Mouse (Mus musculus) limb, embryonic 11.5 days (tissue): Measurements from ENCODE around the gene Synrg. TPM values are rescaled to one million over a fixed set of nuclear protein-coding genes. Genes with fewer than 3 reads are reported as not detected.

Experiments
- ATAC-seq: fragments of 200-750 bp; cut with Nextera tagmentation; 2 replicates; pipeline ENCODE4 v1.8.0; 2017; ENCODE audit warnings: low read depth; ENCODE audit not compliant: insufficient number of reproducible peaks, low FRiP score, low TSS enrichment
- DNase-seq: peaks from one replicate; pipeline ENCODE4 v3.0.0-alpha.2; 2015; ENCODE audit warnings: low spot score
- H3K27ac ChIP-seq: fragments of 300-500 bp; sonication (generic); replicated peaks from 2 replicates; pipeline ENCODE4 v1.5.1; 2014; ENCODE audit warnings: low read depth, mild to moderate bottlenecking, low read length
- H3K27me3 ChIP-seq: fragments of 300-500 bp; sonication (generic); 2 replicates; pipeline ENCODE4 v1.6.1; 2014; ENCODE audit warnings: mild to moderate bottlenecking, low read length, mixed read lengths; ENCODE audit not compliant: control insufficient read depth, insufficient read depth
- H3K36me3 ChIP-seq: fragments of 300-500 bp; sonication (generic); 2 replicates; pipeline ENCODE4 v1.6.1; 2014; ENCODE audit warnings: mild to moderate bottlenecking, low read length, moderate library complexity, mixed read lengths; ENCODE audit not compliant: control insufficient read depth, insufficient read depth
- H3K4me1 ChIP-seq: fragments of 300-500 bp; sonication (generic); 2 replicates; pipeline ENCODE4 v1.6.1; 2014; ENCODE audit warnings: low read length, mixed read lengths; ENCODE audit not compliant: control insufficient read depth, insufficient read depth
- H3K4me2 ChIP-seq: fragments of 300-500 bp; sonication (generic); 2 replicates; pipeline ENCODE4 v1.6.1; 2014; ENCODE audit warnings: low read depth, mild to moderate bottlenecking, moderate library complexity; ENCODE audit not compliant: severe bottlenecking
- H3K4me3 ChIP-seq: fragments of 300-500 bp; sonication (generic); 2 replicates; pipeline ENCODE4 v1.5.1; 2014; ENCODE audit warnings: low read depth, low read length
- H3K9ac ChIP-seq: fragments of 300-500 bp; sonication (generic); 2 replicates; pipeline ENCODE4 v1.6.1; 2014; ENCODE audit warnings: mild to moderate bottlenecking, low read length
- H3K9me3 ChIP-seq: fragments of 300-500 bp; sonication (generic); 2 replicates; pipeline ENCODE4 v1.6.1; 2016; ENCODE audit warnings: low read length; ENCODE audit not compliant: control insufficient read depth
- WGBS: fragments of 180-500 bp; shearing (Covaris S2); extraction: QIAGEN DNeasy Blood & Tissue Kit; methylation state at CpG from one replicate; pipeline ENCODE4 v1.1.7; 2014; 5-methylcytosine and 5-hydroxymethylcytosine counted together
- polyA plus RNA-seq: library from polyadenylated mRNA; unstranded; fragments of >200 nt; fragmentation: Nextera tagmentation; extraction: Ambion mirVana; gene quantifications from 2 replicates; pipeline ENCODE4 v1.2.1, GENCODE M21; 2014

Synrg gene
- polyA plus RNA-seq, 1 experiment from 2014 or later, result 6.4 TPM

- Histone ChIP-seq H3K27ac (no peak overlapping the region), H3K4me3 (no peak overlapping the region), H3K9ac (no peak overlapping the region), H3K4me1 (no peaks in the 10 kb centered on the region), H3K27me3 (no peaks in the 10 kb centered on the region), H3K9me3 (no peaks in the 10 kb centered on the region), H3K36me3 (no peaks in the 10 kb centered on the region), H3K4me2 (no peak overlapping the region)
- WGBS, result 98% methylated on average over 2 of the region's 2 CpGs
- ATAC-seq (no peak), DNase-seq (no peak)
Observed at GRCm38 (mm10) chr11:84057418-84057817, 93.2 kb downstream of the Synrg start.

DNA sequence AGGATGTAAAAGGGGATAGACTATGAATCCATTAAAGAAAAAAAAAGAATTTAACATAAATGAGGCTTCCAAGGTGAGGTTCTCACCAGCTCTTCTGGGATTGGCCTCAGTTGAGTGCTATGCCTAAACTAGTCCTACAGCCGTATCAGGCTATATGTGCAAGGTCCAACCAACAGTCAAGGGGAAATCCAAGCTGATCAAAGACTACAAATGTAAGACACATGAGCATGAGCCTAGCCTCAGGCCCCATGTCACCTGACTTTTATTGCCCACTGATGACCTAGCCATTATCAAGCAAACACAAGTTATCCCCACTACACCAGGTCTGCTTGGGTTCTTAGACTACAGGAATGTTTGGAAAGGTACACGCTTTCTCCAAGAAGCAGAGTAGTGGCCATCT is 95.6 kb downstream of the Synrg start:
- no peak overlapping the region for H3K4me2 ChIP-seq
- no peak overlapping the region for H3K4me3 ChIP-seq
- ATAC-seq (no peak), DNase-seq (no peak)
- H3K9ac ChIP-seq, result no peak overlapping the region
- 91% methylated on average over 2 of the region's 2 CpGs for WGBS
- no peaks in the 10 kb centered on the region for H3K36me3 ChIP-seq
- H3K27ac ChIP-seq, result no peak overlapping the region
- no peaks in the 10 kb centered on the region for H3K9me3 ChIP-seq
- no peaks in the 10 kb centered on the region for H3K27me3 ChIP-seq
- H3K4me1 ChIP-seq, result no peaks in the 10 kb centered on the region

DNA sequence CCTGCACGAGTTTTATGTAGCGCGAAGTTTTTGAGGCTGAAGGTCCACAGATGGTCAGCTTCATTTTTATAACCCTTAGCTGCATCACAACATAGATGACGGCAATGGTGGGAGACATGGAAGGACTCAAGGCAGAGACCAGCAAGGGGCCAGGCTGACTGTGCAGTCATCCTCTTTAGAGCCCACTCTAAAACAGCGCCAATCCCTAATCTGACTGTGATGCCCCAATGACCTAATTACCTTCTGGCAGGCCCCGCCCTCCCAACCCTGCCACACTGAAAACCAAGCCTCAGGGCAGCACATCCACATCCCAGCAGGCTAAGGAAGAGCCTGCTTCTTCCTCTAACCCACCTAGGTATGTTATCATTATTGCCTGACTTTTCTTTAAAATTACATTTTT is 96.4 kb downstream of the Synrg start:
- H3K4me1 ChIP-seq, result no peaks in the 10 kb centered on the region
- no peak overlapping the region for H3K4me3 ChIP-seq
- ATAC-seq, result no peak
- DNase-seq, result no peak
- no peak overlapping the region for H3K27ac ChIP-seq
- H3K9ac ChIP-seq, result no peak overlapping the region
- no peaks in the 10 kb centered on the region for H3K36me3 ChIP-seq
- H3K27me3 ChIP-seq, result peaks cover 3% of the 10 kb centered on the region
- H3K4me2 ChIP-seq, result no peak overlapping the region
- 77% methylated on average over 6 of the region's 6 CpGs for WGBS
- H3K9me3 ChIP-seq, result no peaks in the 10 kb centered on the region

DNA sequence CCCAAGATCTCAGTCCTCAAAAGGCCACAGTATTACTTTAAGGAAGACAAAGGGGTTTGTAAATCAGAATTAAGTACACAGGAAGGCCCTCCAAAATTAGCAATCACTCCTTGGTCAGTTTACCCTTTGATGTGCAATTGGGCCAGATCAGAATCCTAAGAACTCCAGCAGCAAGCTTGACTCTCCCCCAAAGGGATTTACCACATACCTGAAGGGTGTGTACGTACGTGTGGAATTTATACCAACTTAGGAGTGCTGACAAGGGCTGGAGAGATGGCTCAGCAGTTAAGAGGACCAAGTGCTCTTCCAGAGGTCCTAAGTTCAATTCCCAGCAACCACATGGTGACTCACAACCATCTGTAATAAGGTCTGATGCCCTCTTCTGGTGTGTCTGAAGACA is 97.7 kb downstream of the Synrg start:
- peaks cover 1% of the 10 kb centered on the region; the same call in 1 of the 2 replicates for H3K4me1 ChIP-seq
- DNase-seq (no peak), ATAC-seq (no peak)
- no peaks in the 10 kb centered on the region for H3K36me3 ChIP-seq
- WGBS, result 79% methylated on average over 2 of the region's 2 CpGs
- H3K27me3 ChIP-seq, result peaks cover 13% of the 10 kb centered on the region
- H3K9me3 ChIP-seq, result no peaks in the 10 kb centered on the region
- no peak overlapping the region for H3K27ac ChIP-seq
- H3K9ac ChIP-seq, result no peak overlapping the region
- no peak overlapping the region for H3K4me2 ChIP-seq
- no peak overlapping the region for H3K4me3 ChIP-seq

- Histone ChIP-seq H3K27me3 (peaks cover 18% of the 10 kb centered on the region), H3K36me3 (no peaks in the 10 kb centered on the region), H3K9ac (no peak overlapping the region), H3K4me3 (no peak overlapping the region), H3K4me2 (no peak overlapping the region), H3K27ac (no peak overlapping the region), H3K4me1 (peaks cover 5% of the 10 kb centered on the region), H3K9me3 (no peaks in the 10 kb centered on the region)
- DNase-seq, result no peak
- no peak for ATAC-seq
- WGBS, result 43% methylated on average over 2 of the region's 2 CpGs
Observed at GRCm38 (mm10) chr11:84062805-84063204, 98.6 kb downstream of the Synrg start.

DNA sequence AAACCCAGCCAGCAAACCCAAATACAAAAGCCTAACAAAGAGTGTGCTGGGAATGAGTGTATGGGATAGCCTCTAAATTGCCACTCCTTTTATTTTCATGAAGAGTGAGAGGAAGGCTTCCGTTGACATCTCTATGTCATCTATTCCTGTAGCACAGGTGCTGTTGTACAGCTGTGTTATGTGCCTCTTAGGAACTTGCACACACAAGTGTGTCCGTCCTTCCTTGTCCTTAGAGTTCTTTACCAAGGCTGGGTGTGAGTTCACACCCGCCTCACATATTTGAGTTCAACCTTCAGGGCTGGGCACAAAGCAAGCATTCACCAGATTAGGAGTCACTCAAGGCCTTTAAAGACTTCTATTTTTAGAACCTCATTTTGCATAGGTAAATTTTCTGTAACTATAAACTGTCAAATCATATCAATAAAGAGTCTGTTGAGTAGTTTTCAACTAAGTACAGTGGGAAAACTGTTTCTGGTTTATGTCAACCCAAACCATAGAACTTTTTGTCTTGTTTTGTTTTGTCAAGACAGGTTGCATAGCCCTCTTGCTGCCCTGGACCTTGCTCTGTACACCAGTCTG is 99.5 kb downstream of the Synrg start:
- Histone ChIP-seq H3K9me3 (no peaks in the 10 kb centered on the region), H3K36me3 (no peaks in the 10 kb centered on the region), H3K4me2 (no peak overlapping the region), H3K9ac (no peak overlapping the region), H3K27me3 (peaks cover 20% of the 10 kb centered on the region), H3K4me3 (no peak overlapping the region), H3K4me1 (peaks cover 5% of the 10 kb centered on the region), H3K27ac (no peak overlapping the region)
- DNase-seq (no peak), ATAC-seq (no peak)
- WGBS, result 93% methylated on average over 3 of the region's 3 CpGs

DNA sequence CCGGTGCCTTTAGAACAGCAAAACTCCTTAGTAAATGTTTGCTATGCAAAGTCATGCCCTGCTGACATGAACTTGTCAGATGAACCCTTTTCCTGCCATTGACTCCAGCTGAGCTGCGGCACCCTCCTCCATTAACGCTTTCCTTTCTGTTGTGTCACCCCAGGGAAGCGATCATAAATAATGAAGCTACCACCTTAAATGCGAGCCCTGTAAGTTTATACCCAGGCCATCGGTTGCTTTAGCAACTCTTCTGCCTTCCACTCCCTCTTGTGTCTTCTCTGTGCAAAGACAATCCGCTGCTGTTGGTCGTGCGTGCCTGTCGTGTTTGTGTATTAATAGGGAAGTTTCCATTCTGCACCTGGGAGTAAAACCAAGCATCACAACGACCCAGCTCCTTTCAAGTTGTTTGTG is 101.8 kb downstream of the Synrg start:
- H3K4me3 ChIP-seq, result no peak overlapping the region
- no peaks in the 10 kb centered on the region for H3K36me3 ChIP-seq
- peaks cover 5% of the 10 kb centered on the region for H3K4me1 ChIP-seq
- H3K9me3 ChIP-seq, result no peaks in the 10 kb centered on the region
- 4% methylated on average over 11 of the region's 11 CpGs for WGBS
- DNase-seq (peak; percentile 39), ATAC-seq (no peak)
- no peak overlapping the region for H3K27ac ChIP-seq
- H3K9ac ChIP-seq, result no peak overlapping the region
- H3K27me3 ChIP-seq, result peaks cover 26% of the 10 kb centered on the region
- H3K4me2 ChIP-seq, result no peak overlapping the region

GRCm38 (mm10) chr11:84066927-84067645 is 102.9 kb downstream of the Synrg start:
- Histone ChIP-seq H3K27me3 (peaks cover 26% of the 10 kb centered on the region), H3K36me3 (no peaks in the 10 kb centered on the region), H3K4me3 (peak overlapping the region; percentile 56), H3K9me3 (no peaks in the 10 kb centered on the region), H3K9ac (no peak overlapping the region), H3K27ac (no peak overlapping the region), H3K4me2 (peak overlapping the region; percentile 58), H3K4me1 (peaks cover 5% of the 10 kb centered on the region)
- WGBS, result 5% methylated on average over 18 of the region's 18 CpGs
- DNase-seq (peak; percentile 51), ATAC-seq (no peak)
